Mouse (Mus musculus) bone marrow macrophage, adult 2 months (primary cell): ENCODE results near the gene Mindy4.

ENCODE experiments used
- CTCF ChIP-seq: IDR thresholded peaks from 2 replicates; pipeline ENCODE4 v1.5.1; 2012; ENCODE audit warnings: low read depth, mild to moderate bottlenecking, low read length, moderate library complexity
- POLR2A ChIP-seq: IDR thresholded peaks from 2 replicates; pipeline ENCODE4 v1.6.1; 2012; ENCODE audit warnings: mild to moderate bottlenecking, low read depth, low read length, borderline replicate concordance

DNA sequence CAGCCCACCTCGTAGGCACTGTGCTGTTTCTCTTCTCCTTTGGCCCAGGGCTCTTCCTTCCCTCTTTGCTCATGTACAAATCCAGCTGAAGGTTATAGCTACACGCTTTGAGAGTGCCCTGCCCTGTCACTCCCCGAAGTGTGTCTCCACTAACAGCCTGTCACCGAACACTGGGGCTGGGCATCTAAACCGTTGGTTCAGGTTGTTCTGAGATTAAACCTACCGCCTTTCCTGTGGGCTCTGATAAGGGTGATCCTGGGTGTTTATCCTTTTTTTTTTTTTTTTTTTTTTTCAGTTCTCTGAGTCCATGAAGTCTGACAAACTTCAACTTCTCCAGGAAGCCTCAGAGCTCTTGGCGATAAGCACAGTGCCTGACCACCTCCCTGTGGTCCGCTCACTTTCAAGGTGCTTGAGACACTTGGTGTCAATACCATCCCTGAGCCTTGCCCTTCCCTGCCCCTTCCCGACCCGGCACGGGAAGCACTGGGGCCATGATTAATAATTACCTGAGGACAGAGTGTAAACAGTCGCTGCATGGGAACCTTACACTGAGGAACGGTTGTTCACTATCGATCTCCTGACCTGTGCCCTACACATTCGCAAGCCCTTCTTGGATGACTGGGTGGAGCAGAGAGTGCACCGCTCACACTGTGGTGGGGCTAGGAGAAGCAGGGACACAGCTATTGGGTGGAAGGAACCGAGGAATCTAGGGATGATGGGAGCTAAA lies 120.9 kb downstream of the Mindy4 start:
- TF ChIP-seq POLR2A, result no peak
- TF ChIP-seq CTCF, result no peak
